Mouse (Mus musculus) frontal cortex, postnatal 25 days (tissue): Measurements from ENCODE around the gene Btbd35f28.
"Not testable (repeated sequence)": the region's sequence is repeated elsewhere in the genome, so short reads cannot be mapped to it uniquely, and the experiment has no call there.

Experiments used
- DNase-seq, 2 experiments: peaks; one replicate each; pipeline ENCODE4 v3.0.0; 2022; ENCODE audit warnings: low spot score in 2 of 2

Gene Btbd35f28

DNA sequence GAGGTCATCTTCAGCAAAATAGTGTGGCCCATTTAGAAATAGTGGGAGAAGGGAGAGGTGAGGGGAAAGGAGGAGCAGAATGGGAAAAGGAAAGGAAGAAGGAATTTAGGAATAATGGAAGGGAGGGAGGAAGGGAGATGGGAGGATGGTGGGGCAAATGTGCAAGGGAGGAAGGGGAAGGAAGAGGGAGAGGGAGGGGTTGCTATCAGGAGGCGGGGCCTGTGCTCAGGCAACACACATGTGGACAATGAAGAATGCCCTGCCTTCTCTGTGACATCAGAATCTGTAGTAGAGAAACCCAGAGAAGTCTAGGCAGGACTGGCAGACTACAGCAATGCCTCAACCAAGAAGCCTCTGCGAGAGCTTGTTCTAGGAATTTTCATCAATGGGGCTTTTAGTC lies at the start of gene Btbd35f28:
Gene Btbd35f28 (plus strand): TSS at position 301 of the 400 bp plus-strand sequence.
- not testable (repeated sequence) for DNase-seq
